Mouse (Mus musculus) forebrain, embryonic 12.5 days (tissue): ENCODE results near the gene Rgl3. TPM values are rescaled to one million over a fixed set of nuclear protein-coding genes. Genes with fewer than 3 reads are reported as not detected.
A peak's percentile ranks its signal among the peaks of the same experiment; 100 is the strongest.

Experiments
- ATAC-seq: fragments of 200-750 bp; cut with Nextera tagmentation; 2 replicates; pipeline ENCODE4 v1.8.0; 2017; ENCODE audit warnings: moderate TSS enrichment; ENCODE audit not compliant: low FRiP score
- H3K27ac ChIP-seq: fragments of 300-500 bp; sonication (generic); 2 replicates; pipeline ENCODE4 v1.5.1; 2016; ENCODE audit warnings: mild to moderate bottlenecking
- H3K27me3 ChIP-seq: fragments of 300-500 bp; sonication (generic); 2 replicates; pipeline ENCODE4 v1.6.1; 2016; ENCODE audit warnings: mild to moderate bottlenecking
- H3K36me3 ChIP-seq: fragments of 300-500 bp; sonication (generic); replicated peaks from 2 replicates; pipeline ENCODE4 v1.6.1; 2016; ENCODE audit warnings: mild to moderate bottlenecking
- H3K4me1 ChIP-seq: fragments of 300-500 bp; sonication (generic); 2 replicates; pipeline ENCODE4 v1.6.1; 2016
- H3K4me2 ChIP-seq: fragments of 300-500 bp; sonication (generic); 2 replicates; pipeline ENCODE4 v1.6.1; 2016; ENCODE audit warnings: mild to moderate bottlenecking, moderate library complexity
- H3K4me3 ChIP-seq: fragments of 300-500 bp; sonication (generic); replicated peaks from 2 replicates; pipeline ENCODE4 v1.5.1; 2016; ENCODE audit warnings: mild to moderate bottlenecking
- H3K9ac ChIP-seq: fragments of 300-500 bp; sonication (generic); 2 replicates; pipeline ENCODE4 v1.6.1; 2016; ENCODE audit warnings: mild to moderate bottlenecking
- H3K9me3 ChIP-seq: fragments of 300-500 bp; sonication (generic); 2 replicates; pipeline ENCODE4 v1.6.1; 2016
- WGBS: fragments of 180-500 bp; shearing (Covaris S2); methylation state at CpG from one replicate; pipeline ENCODE4 v1.1.7; 2016; 5-methylcytosine and 5-hydroxymethylcytosine counted together
- polyA plus RNA-seq: library from polyadenylated mRNA; unstranded; fragments of >200 nt; fragmentation: Nextera tagmentation; extraction: Ambion mirVana; gene quantifications from 2 replicates; pipeline ENCODE4 v1.2.1, GENCODE M21; 2016

Rgl3 gene
- 2.1 and 3.4 TPM in 2 replicates for polyA plus RNA-seq

DNA sequence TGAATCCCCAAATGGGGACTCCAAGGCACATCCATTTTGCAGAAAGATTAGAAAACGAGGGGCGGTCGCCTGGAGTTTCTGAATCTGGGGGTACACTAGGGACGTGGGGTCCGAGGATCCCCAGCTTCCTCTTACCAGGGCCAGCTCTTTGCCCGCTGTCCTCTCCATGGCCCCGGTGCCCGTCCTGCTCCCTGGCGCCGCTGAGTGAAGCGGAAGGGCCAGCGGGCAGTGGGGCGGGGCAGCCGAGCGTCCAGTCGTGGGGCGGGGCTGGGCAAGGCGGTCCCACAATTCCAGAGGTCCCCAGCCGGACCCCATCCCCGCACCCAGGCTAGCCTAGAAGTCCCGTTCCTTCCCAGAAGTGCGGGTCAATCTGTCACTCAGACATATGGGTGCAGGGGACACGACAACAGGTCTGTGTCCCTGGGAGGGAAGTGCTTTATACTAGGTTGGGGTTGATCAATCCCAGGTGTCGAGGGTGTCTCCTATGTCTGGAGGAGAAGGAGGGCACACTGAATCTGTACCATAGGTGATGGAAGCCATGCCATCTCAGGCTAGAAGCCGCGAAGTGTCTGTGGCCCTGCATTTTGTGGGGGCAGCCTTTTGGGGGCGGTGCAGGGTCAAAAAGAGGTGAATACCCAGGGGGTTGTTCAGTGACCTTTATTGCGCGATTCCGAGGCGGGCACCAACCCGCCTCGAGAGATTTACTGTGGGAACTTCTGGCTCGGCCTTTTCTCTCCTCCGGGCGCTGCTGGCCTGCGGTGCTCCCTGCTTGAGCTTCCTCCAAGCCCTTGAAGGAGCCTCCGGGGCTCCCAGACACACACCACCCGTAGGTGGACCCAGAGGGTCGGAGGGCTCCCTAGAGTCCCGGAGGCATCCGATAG, at the start of gene Rgl3:
TSS of gene Rgl3 (minus strand) at position 217 of the 881 bp plus-strand sequence.
- H3K27ac ChIP-seq, result no peak within 1 kb of the TSS
- under 1% methylated on average over 42 of the region's 42 CpGs for WGBS

DNA sequence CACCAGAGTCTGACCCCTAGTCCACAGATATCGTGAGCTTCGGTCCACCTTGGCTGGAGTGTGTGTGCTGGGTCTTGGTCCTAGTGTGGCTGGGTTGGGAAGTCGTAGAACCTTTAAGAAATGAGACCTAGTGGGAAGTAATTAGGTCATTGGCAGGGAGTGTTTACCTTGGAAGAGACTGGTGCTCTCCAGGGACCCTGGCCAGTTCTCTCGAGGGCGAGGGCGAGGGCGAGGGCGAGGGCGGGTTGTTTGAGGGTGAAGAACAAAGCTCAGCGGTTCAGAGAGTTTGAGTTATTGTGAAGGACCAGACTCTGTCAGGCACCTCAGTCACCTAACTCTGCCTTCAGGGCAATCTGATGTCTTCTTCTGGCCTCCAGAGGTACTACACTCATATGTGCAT, 48.6 kb upstream of the Rgl3 start:
- no peaks in the 10 kb centered on the region for H3K27me3 ChIP-seq
- no peak overlapping the region for H3K27ac ChIP-seq
- WGBS, result 89% methylated on average over 10 of the region's 10 CpGs
- H3K4me1 ChIP-seq, result peaks cover 23% of the 10 kb centered on the region
- H3K36me3 ChIP-seq, result peaks cover 42% of the 10 kb centered on the region
- no peak overlapping the region for H3K4me3 ChIP-seq
- H3K9me3 ChIP-seq, result no peaks in the 10 kb centered on the region
- no peak overlapping the region for H3K9ac ChIP-seq
- ATAC-seq, result no peak
- no peak overlapping the region for H3K4me2 ChIP-seq

More for the DNA sequence above, at the start of gene Rgl3:
- H3K4me3 ChIP-seq, result peak within 1 kb of the TSS; percentile 42
- 0 out of 2 replicates have a peak, but pooled peaks have one; percentile 14 for ATAC-seq
- H3K27me3 ChIP-seq, result peaks cover 93% of the 10 kb centered on the region
- no peaks in the 10 kb centered on the region for H3K9me3 ChIP-seq
- H3K4me1 ChIP-seq, result peaks cover 34% of the 10 kb centered on the region
- H3K36me3 ChIP-seq, result no peaks in the 10 kb centered on the region
- peak within 1 kb of the TSS; percentile 53 for H3K9ac ChIP-seq
- peak within 1 kb of the TSS; percentile 68 for H3K4me2 ChIP-seq

DNA sequence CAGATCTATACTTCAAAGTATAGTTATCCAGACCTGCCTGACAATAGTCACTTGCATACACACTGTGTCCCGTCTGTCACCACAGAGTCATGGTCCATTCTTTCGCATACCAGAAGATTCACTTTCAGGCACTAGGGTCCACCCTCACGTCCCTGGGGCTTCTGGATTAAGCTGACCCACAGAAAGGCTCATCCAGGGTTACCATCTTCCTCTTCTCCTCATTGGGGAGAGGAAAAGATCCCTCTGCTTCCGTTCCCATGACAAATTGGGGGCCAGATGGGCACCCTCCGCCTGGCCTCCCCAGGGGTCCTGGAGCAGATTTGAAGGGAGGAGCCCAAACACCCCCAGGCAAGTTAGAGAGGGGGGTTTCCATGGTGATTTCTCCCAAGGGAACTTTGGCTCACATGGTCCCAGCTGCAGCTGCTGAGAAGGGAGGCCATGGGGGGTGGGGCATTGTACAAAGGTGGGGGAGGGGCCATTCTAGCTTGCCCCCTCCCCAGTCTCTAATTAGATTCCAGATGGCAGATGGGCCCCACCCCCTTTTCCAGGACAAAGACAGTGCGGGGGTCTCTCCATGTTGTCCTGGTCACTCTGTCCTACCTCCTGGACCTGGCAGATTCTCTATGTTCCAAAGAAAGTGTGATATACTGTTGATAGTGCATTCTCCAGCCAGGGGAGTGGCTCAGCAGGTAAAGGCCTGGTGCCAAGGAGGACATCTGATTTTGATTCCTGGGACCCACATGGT, 46.2 kb upstream of the Rgl3 start:
- WGBS, result 44% methylated on average over 6 of the region's 6 CpGs
- ATAC-seq, result peak; percentile 62
- peaks cover 23% of the 10 kb centered on the region for H3K4me1 ChIP-seq
- peak overlapping the region; percentile 74 for H3K27ac ChIP-seq
- no peak overlapping the region for H3K9ac ChIP-seq
- no peak overlapping the region for H3K4me3 ChIP-seq
- no peaks in the 10 kb centered on the region for H3K27me3 ChIP-seq
- no peaks in the 10 kb centered on the region for H3K9me3 ChIP-seq
- H3K36me3 ChIP-seq, result peaks cover 55% of the 10 kb centered on the region
- H3K4me2 ChIP-seq, result no peak overlapping the region

DNA sequence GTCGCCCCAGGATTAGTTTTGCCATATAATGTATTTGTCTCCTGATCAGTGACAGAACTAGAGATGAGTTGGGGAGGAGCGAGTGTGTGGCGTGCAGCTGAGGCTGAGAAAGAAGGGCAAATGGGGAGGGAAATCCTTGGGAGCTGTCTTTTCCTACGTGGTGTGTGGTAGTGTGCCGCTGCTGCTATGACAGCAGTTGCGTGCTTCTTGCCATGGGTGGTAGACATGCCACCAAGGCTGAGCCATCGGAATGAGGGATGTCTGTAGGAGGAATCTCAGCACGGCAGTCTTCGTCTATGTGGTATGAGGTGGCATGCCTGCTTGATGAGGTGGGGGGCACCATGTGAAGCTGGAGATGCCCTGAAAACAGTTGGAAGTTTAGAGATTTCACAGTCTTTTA, 41.1 kb upstream of the Rgl3 start:
- no peaks in the 10 kb centered on the region for H3K9me3 ChIP-seq
- peaks cover 82% of the 10 kb centered on the region for H3K36me3 ChIP-seq
- no peak overlapping the region for H3K4me3 ChIP-seq
- H3K27ac ChIP-seq, result no peak overlapping the region
- WGBS, result 96% methylated on average over 9 of the region's 9 CpGs
- no peak overlapping the region for H3K4me2 ChIP-seq
- H3K4me1 ChIP-seq, result peaks cover 36% of the 10 kb centered on the region
- ATAC-seq, result no peak
- no peak overlapping the region for H3K9ac ChIP-seq
- no peaks in the 10 kb centered on the region for H3K27me3 ChIP-seq

DNA sequence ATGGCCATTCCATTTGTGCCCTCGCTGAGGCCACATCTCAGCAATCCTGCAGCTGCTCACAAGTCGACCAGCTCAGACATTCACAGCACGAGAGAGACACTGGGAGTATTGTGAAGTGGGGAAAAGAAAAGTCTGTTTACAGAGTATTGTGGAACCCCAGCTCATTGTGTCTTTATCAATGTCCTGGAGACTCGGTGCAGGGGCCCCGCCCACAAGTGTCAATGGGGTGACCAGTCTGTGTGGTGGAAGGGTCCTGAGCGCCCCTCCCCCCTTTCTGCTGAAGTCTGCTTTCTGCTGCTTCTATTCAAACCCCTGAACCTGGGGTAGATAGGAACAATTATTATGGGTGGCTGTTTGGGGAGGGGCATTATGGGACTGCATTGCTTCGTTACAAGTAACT, 39.2 kb upstream of the Rgl3 start:
- H3K27me3 ChIP-seq, result no peaks in the 10 kb centered on the region
- ATAC-seq, result peak; percentile 54; the same call in 1 of the 2 replicates
- H3K9ac ChIP-seq, result no peak overlapping the region
- H3K4me1 ChIP-seq, result peaks cover 33% of the 10 kb centered on the region
- no peak overlapping the region for H3K4me3 ChIP-seq
- peak overlapping the region; percentile 56; the same call in 1 of the 2 replicates for H3K27ac ChIP-seq
- H3K9me3 ChIP-seq, result no peaks in the 10 kb centered on the region
- H3K4me2 ChIP-seq, result no peak overlapping the region
- H3K36me3 ChIP-seq, result peaks cover 86% of the 10 kb centered on the region
- 11% methylated on average over 7 of the region's 7 CpGs for WGBS

DNA sequence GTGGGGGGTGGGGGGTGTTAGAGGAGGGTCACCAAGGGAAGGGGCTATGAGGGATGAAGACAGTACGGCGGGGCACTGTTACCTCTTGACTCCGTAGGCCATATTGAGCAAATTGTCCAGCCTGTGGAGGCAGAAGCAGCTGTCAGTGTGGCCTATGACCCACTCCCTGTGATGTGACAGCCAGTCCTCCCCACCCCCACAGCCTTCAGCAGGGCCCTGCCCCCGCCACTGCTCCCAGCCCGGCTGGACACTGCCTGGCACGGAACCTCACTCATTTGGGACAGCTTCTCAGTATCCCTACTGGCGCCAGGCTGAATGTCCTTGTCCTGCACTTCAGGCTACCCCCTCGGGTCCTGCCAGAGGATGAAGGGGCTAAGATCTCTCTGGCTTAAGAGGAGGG, 35.3 kb upstream of the Rgl3 start:
- H3K27ac ChIP-seq, result no peak overlapping the region
- peaks cover 72% of the 10 kb centered on the region for H3K36me3 ChIP-seq
- H3K4me2 ChIP-seq, result no peak overlapping the region
- peak; percentile 43; the same call in 1 of the 2 replicates for ATAC-seq
- no peak overlapping the region for H3K4me3 ChIP-seq
- H3K27me3 ChIP-seq, result no peaks in the 10 kb centered on the region
- H3K4me1 ChIP-seq, result peaks cover 25% of the 10 kb centered on the region
- 54% methylated on average over 8 of the region's 8 CpGs for WGBS
- no peaks in the 10 kb centered on the region for H3K9me3 ChIP-seq
- H3K9ac ChIP-seq, result no peak overlapping the region

DNA sequence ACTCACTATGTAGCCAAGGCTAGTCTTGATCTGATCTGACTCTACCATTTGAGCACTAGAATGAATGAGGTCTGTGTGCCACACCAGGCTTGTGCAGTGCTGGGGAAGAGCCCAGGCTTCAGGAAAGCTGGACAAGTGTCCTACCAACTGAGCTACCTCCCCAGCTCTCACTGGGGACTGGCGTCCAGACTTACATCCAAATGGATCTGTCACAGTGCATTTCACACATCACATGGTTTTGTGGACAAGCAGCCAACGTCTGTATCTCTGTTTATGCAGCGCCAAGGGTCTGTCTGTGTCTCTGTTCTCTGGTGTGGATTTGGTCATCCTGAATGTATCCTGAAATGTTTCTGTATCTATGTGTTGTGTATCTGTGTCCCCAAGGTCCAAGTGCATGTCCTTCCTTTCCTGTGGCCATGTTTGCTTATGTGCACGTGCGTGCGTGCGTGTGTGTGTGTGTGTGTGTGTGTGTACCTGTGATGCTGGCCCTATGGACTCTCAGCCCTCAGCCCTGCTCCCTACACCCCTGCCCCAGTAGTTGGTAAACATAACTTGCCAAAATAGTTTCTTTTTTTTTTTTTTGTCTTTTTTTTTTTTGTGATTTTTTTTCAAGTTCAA, 28.1 kb upstream of the Rgl3 start:
- 0 out of 2 replicates have a peak, but pooled peaks cover 9% of the 10 kb centered on the region for H3K4me1 ChIP-seq
- H3K36me3 ChIP-seq, result peaks cover 50% of the 10 kb centered on the region
- no peak for ATAC-seq
- no peak overlapping the region for H3K9ac ChIP-seq
- no peaks in the 10 kb centered on the region for H3K27me3 ChIP-seq
- H3K9me3 ChIP-seq, result no peaks in the 10 kb centered on the region
- WGBS, result 90% methylated on average over 7 of the region's 7 CpGs
- no peak overlapping the region for H3K27ac ChIP-seq
- H3K4me2 ChIP-seq, result no peak overlapping the region
- H3K4me3 ChIP-seq, result no peak overlapping the region

DNA sequence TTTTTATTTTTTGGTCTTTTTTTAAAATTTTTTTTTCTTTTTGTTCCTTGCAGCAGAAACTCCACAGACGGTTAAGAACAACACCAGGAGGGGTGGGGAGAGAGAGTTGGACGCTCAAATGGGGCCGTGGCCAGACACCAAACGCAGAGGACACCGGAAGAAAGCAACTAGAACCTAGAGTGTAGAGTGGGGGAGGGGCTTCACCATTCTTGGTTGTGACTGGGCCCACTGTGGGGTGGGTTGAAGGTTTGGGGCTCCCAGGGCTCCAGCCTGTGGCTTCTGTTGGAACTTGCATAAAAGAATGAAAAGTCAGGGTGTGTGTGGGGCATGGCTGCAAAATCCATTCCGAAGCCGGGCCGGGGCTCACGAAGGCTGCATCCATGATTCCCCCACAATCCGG, 27.0 kb upstream of the Rgl3 start:
- Histone ChIP-seq H3K4me2 (no peak overlapping the region), H3K4me1 (0 out of 2 replicates have a peak, but pooled peaks cover 9% of the 10 kb centered on the region), H3K4me3 (no peak overlapping the region), H3K9me3 (no peaks in the 10 kb centered on the region), H3K9ac (no peak overlapping the region), H3K27me3 (no peaks in the 10 kb centered on the region), H3K36me3 (peaks cover 58% of the 10 kb centered on the region), H3K27ac (no peak overlapping the region)
- no peak for ATAC-seq
- 75% methylated on average over 10 of the region's 10 CpGs for WGBS

DNA sequence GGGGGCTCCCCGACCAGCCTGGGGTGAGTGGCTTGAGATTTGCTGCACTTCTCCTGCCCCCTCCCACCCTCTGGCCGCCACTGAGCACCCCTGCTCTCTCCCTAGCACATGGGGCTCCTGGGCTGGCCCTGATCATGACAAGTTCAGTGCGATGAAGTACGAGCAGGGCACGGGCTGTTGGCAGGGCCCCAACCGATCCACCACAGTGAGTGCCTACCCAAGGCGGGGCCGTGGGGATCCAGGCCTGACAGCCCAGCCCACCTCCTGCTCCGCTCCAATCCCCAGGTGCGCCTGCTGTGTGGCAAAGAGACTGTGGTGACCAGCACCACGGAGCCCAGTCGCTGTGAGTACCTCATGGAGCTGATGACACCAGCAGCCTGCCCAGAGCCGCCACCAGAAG, 23.5 kb upstream of the Rgl3 start:
- H3K9ac ChIP-seq, result no peak overlapping the region
- H3K27me3 ChIP-seq, result no peaks in the 10 kb centered on the region
- 0 out of 2 replicates have a peak, but pooled peaks cover 5% of the 10 kb centered on the region for H3K4me1 ChIP-seq
- no peaks in the 10 kb centered on the region for H3K9me3 ChIP-seq
- no peak overlapping the region for H3K4me2 ChIP-seq
- H3K27ac ChIP-seq, result no peak overlapping the region
- 92% methylated on average over 13 of the region's 13 CpGs for WGBS
- peaks cover 71% of the 10 kb centered on the region for H3K36me3 ChIP-seq
- no peak overlapping the region for H3K4me3 ChIP-seq
- ATAC-seq, result no peak

DNA sequence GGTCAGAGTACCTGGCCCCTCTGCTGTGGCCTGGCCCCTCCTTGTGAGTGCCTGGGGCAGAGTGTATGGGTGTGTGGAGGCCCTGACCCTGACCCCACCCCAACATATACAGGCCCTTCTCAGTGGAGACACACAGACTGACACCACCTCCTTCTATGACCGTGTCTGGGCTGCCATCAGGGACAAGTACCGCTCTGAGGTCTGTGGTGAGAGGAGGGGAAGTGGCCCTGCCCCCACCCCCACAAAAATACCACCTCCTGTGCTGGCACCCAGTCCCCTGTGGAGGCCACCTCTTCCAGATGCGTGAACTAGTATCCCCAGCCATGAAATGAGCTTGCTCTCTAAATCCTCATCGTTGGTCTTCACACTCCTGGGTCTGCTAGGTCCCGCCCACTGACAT, 21.8 kb upstream of the Rgl3 start:
- WGBS, result 91% methylated on average over 5 of the region's 5 CpGs
- peaks cover 87% of the 10 kb centered on the region for H3K36me3 ChIP-seq
- no peak for ATAC-seq

DNA sequence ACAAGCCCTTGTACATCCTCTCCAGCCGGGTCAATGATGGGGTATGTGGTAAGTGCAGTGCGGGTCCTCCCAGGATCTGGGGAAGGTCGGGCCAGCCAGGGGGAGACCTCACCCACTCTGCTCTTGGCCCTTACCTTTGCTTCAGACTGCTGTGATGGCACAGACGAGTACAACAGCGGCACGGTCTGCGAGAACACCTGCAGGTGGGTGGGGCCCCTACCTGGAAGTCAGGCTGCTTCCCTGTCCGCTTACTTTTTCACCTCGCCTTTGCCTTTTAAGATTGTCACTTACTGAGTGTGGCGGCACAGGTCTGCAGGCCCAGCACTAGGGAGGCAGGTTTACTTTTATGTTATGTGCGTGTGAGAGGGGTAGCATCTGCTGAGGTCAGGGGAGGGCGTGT, 15.3 kb upstream of the Rgl3 start:
- no peaks in the 10 kb centered on the region for H3K9me3 ChIP-seq
- H3K27me3 ChIP-seq, result no peaks in the 10 kb centered on the region
- no peak overlapping the region for H3K27ac ChIP-seq
- peaks cover 57% of the 10 kb centered on the region for H3K36me3 ChIP-seq
- no peak overlapping the region for H3K9ac ChIP-seq
- peak overlapping the region; percentile 85; the same call in 1 of the 2 replicates for H3K4me2 ChIP-seq
- 95% methylated on average over 12 of the region's 12 CpGs for WGBS
- H3K4me3 ChIP-seq, result no peak overlapping the region
- H3K4me1 ChIP-seq, result peaks cover 29% of the 10 kb centered on the region
- no peak for ATAC-seq

More for the DNA sequence above, 21.8 kb upstream of the Rgl3 start:
- Histone ChIP-seq H3K9me3 (no peaks in the 10 kb centered on the region), H3K4me2 (no peak overlapping the region), H3K27me3 (no peaks in the 10 kb centered on the region), H3K9ac (no peak overlapping the region; the same call in 1 of the 2 replicates), H3K27ac (no peak overlapping the region), H3K4me1 (no peaks in the 10 kb centered on the region), H3K4me3 (no peak overlapping the region)

DNA sequence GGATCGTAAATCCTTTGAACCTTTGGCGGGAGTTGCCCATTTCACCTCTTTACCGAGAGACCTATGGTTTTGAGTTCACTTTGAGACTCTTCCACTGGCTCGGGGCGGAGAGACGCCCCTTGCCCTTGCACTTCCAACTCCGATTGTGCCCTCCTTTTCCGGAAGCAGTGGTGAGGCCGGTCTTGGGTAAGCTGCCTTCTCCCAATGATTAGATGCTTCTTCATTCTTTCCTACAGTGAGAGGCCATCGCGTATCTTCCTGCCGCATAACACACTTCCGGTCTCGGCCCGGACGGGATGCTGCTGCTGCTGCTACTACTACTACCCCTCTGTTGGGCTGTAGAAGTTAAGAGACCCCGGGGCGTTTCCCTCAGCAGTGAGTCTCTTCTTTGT, 13.9 kb upstream of the Rgl3 start:
- Histone ChIP-seq H3K4me2 (peak overlapping the region; percentile 85), H3K4me3 (peak overlapping the region; percentile 66), H3K9me3 (no peaks in the 10 kb centered on the region), H3K36me3 (peaks cover 45% of the 10 kb centered on the region), H3K4me1 (peaks cover 29% of the 10 kb centered on the region), H3K9ac (peak overlapping the region; percentile 80), H3K27ac (peak overlapping the region; percentile 63), H3K27me3 (no peaks in the 10 kb centered on the region)
- WGBS, result under 1% methylated on average over 18 of the region's 18 CpGs
- no peak; the same call in 1 of the 2 replicates for ATAC-seq
